Mouse (Mus musculus) cerebellum, postnatal 25 days (tissue): ENCODE results near the gene Usp47.

Experiments used
- DNase-seq, 2 experiments: peaks; one replicate each; pipeline ENCODE4 v3.0.0; 2021; ENCODE audit warnings: mixed read lengths in 2 of 2

Usp47 gene

DNA sequence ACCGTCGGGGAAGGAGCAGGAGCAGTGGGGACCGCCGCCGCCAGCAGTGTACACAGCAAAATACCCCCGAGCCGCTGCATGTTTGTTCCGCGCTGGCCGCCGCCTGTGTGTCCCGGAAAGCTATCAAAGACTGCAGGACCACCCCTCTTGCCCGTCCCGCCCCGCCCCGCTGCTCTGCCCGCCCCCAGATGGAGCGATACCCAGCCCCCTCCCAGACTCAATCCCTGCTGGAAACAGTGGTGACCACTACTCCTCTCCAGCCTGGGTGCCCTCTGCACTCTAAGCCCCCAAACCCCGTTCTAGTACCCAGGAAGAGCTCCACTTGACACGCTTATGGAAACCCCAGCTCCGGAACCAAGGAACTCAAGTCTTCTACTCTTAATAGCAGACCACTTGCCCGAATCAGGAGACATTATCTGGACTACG is 135.0 kb downstream of the Usp47 start:
- DNase-seq: peak in 1 of 2 experiments; percentile 25

DNA sequence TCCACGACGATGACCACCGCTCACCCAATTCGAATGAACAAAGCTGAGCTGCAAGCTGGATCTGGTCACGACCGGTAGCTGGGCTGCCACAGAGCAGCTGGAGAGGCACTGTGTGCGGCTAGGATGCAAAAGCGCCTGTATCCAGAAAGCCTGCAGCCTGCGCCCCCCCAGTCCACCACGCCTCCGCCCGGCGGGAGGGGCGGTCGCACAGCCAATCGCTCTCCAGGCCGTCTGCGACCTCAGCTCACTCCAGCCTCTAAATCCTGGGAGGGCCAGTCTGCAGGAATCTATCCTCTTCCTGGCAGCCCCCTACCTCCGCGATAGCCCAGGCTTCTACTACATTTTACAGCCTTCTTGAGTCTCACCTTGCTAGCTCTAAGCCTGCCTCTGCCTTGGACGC is 135.6 kb downstream of the Usp47 start, which contains the start of gene Dkk3:
Dkk3 (minus strand) TSS at position 116 of the 400 bp plus-strand sequence.
- peak in 1 of 2 experiments; percentile 24 for DNase-seq

DNA sequence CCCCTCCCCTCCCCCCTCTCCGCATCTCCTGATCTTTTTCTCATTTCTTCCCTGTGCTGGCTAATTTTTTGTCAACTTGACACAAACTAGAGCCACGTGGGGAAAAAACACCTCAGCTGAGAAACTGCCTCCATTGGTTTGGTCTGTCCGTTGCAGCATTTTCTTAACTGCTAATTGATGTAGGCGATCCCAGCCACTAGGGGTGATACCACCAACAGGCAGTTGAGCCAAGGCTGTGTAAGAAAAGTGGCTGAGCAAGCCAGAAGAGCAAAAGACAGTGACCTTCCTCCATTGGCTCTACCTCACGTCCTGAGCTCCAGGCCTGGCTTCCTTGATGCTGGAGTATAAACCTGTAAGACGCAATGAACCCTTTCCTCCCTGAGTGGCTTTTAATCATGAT is 136.5 kb downstream of the Usp47 start:
- no peak for DNase-seq
